Mouse (Mus musculus) monocyte, adult 2 months (primary cell): ENCODE results near the gene Lhfpl5.

ENCODE experiments used
- DNase-seq, 2 experiments: peaks; one replicate each; pipeline ENCODE4 v3.0.0; 2022; ENCODE audit warnings: low spot score in 2 of 2, low read depth in 1 of 2

The Lhfpl5 gene

DNA sequence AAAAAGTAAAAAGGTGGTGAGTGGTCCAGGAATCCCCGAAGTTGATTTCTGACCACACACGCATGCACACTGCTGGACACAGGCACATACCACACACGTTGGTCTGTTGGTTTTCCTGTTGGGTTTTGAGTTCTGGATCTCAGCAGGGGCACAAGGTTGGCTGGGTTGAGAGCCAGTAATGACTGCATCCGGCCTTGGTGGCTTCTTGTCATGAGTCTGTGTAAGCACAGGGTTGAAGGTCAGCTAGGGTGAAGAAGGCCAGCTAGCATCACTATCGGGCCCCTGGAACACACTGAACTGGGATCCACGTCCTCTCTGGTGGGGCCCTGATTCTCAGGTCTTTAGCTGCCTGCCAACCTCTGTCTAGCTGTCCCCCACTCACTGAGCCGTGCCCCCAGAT lies 2.9 kb upstream of the Lhfpl5 start:
- no peak for DNase-seq

DNA sequence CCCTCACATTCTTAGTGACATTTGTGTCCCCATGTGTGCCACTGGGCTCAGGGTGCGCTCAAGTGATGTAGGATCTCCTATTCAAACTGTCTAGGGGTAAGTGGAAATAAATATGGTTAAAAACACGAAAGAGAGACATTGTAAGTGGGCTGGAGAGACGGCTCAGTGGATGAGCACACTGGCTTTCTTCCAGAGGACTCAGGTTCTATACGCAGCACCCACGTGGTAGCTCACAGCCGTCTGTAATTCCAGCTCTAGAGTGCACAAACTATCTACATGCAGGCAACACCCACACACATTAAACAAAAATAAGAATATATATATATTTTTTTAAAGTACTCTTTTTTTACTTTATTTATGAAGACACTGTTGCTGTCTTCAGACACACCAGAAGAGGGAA lies 2.5 kb upstream of the Lhfpl5 start:
- DNase-seq, result no peak

DNA sequence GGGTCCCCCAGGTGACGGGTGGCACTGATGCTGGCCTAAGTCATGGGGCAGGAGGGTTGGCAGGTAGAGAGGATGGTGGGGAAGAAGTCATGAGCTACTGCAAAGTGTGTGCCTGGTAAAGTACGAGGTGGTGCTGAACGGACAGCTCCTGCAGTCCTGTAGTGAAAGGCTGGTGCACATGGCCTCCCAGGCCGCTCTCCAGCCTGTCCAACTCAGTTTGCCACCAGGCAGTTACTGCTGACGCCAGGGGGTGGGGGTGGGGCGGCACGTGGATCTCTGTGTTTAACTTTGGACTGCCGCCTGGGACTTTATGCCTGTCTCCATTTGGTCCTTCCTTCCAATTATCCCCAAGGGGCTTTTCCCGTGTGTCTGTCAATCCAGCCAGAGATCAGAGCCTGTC lies 5.0 kb downstream of the Lhfpl5 start:
- DNase-seq, result peak in 1 of 2 experiments; percentile 17

DNA sequence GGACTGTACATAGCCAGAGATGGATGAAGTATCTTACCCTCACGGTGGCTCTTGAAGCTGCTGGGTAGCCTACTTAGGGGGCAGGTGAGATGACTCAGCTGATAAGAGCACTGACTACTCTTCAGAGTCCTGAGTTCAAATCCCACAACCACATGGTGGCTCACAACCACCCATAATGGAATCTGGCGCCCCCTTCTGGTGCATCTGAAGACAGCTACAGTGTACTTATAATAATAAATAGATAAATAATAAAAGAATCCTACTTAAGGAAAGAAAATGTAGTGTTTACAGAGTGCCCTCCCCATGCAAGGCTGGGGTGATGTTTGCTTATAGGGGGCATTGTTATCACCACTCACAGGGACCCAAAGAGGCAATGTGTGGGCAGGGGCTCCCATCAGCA lies 5.6 kb downstream of the Lhfpl5 start:
- no peak for DNase-seq

DNA sequence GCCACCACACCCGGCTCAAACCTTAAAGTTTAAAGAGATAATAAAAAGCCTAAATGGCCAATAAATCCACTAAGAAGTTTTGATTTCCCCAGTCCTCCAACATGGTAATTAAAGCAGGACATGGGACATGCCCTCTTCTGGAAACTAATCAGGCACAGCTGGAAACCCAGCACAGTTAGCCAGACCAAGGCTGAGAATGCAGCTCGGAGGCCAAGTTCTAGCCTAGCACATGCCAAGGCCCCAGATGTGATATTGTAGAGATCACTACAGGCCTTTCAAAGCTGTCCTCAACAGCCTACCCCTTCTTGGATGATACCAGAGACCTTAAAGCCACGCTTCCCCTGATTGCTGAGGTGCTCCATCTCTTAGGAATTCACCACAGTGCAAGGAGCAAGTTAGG lies 11.1 kb downstream of the Lhfpl5 start:
- no peak for DNase-seq

DNA sequence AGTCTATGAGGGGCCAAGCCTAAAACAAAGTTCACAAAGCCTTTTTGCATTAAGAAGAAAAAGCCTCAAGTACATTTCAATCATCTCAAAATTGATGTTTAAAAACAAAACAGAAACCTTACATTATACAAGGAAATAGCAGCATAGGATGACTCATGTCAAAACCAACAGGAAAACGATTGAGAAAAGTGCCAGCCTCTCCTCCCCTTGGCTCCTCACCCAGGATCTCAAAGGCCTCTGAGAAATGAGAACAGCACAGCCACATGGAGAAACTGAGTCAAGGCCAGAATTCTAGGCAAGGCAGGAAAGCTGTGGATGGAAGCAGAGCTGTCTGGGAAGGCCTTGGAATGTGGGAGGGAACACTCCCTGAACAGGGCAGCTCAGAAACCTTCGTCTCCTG lies 13.2 kb downstream of the Lhfpl5 start:
- no peak for DNase-seq

DNA sequence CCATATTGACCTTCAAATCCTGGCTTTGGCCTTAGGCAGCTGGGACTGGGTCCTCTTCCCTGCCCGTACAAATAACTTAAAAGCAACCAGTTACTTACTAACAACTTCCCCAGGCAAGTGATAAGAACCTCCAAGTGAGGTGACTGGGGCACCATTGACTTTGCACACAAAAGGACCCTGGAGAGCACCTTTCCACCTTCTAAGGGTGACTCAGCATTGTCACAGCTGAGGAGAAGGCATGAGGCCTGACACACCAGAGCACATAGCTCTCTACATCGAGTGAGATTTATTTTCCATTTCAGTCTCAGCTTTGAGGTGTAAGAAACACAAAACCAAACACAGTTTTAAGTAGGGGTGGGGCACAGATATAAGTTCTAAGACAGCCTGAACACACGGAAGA lies 15.2 kb downstream of the Lhfpl5 start:
- no peak for DNase-seq

DNA sequence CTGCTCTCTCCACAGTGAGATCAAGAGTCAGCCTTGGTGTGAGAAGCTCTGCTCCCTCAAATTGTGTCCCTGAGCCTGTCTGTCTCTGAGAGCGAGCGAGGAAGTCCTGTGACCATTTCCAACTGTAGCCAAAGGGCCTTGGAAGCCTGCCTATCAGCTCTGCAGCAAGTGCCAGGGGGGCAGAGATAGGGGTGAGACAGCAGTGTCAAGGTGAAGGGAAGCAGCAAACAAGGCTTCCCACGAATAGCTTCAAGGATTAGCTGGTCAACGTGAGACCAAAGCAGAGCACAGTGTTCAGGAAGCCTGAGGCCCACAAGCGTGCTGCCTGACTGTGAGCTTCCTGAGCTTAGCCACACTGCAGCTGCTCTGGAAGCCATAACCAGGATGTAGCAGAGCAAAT lies 16.0 kb downstream of the Lhfpl5 start:
- DNase-seq, result no peak

DNA sequence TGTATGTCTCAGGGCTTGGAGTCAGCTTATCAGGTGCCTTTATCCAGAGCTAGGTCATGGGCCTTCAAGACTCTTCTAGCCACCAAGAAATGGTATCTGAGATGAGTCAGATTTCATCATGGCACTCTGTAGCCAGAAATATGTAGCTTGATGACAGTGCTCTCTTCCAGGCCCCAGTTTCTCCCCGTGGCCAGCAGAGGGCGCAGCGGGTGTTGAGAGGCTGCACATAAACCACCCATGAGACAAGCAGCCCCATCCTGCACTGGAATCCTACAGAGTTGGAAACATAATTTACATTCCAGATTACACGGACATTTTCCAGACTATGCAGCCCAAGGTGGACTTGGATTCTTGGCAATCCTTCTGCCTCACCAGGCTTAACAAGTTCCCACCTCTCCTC lies 17.6 kb downstream of the Lhfpl5 start:
- peak; percentile 41 to 58 for DNase-seq

DNA sequence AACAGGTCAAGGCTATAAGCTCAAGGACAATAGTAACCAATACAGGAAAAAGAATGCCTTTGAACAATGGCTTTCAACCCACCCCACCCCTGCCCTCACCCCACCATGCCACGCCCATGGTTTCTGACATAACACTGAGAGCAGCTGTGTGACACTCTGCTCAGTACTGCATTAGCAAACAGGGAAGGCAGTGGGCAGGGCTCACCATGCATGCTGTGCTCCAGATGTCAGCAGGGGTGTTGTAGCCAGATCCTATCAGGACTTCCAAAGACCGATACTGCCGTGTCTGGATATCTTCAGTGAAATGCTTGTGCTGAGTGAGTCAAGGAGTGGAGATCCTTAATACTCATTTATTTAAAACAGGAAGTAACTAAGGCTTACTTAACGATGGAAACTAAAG lies 18.5 kb downstream of the Lhfpl5 start:
- no peak for DNase-seq

DNA sequence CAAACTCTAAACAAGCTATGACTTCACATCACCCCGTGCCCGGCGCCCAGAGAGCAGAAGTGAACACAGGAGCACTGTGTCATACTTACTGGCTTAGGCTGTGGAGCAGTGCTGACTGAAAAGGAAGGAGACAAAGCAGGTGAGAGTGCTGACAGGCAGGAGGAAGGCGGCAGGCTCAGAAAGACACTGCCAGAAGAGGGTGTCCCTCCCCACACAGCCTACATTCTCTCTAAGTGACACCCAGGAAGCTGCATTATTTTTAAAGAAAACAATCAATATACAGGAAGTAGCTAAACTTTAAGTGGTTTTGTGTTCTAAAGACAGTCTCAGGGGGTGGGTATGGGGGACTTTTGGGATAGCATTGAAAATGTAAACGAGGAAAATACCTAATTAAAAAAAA lies 25.3 kb downstream of the Lhfpl5 start:
- no peak for DNase-seq

DNA sequence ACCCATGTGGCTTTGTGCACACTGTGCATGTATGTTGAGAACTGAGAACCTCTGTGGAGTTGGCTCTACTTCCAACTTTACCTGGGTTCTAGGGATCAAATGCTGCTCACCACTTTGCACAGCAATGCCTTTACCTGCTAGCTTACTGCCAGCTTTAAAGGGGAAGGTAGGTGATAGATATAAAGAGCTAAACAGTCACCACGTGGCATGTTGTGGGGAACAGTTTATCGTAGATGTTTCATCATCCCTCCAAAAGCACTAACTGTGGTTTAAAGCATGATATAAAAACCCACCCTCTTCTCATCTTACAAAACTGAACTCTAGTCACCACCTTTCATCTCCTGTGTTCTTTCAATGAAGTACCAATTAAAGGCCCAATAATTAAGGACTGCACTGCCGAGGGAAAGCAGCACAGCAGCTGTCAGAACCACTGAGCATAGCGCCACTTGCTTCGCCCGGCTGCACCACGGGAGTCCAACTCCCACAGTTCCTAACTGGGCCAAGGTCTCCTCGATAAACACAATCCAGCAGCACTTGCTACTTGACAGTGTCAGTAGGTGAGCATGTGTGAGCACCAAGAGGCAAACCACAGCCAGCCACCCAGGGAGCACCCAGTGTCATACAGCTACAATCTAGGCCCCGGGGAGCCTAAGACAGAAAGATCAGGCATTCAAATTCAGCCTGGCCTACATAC lies 26.3 kb downstream of the Lhfpl5 start:
- no peak for DNase-seq

DNA sequence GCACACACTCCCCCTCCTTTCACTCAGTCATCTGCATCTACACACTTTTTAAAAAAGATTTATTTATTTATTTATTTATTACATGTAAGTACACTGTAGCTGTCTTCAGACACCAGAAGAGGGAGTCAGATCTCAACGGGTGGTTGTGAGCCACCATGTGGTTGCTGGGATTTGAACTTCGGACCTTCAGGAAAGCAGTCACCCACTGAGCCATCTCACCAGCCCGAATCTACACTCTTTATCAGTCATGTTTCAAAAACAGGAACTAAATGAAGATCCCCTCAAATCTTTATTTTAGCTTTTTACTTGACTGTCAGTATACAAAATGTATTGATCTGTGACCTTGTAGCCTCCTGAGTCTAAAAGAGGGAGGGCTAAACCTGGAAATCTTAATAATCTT lies 34.1 kb downstream of the Lhfpl5 start:
- no peak for DNase-seq

DNA sequence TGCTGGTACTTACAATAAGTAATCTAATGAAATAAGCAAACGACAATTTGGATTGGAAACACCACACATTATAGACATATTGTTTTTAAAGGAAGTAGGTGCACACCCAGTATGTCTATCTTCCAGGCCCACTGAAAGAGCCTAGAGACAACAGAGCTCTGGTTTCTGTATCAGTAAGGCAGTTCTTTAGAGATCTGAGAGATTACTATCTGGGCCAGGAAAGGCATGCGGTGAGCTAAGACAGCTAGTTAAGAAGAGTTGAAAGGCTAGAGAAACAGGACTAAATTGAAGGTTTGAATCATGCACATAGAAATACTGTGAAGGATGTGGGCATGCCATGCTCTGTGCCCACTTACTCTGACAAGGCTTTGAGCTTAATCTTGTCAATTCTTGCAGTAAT lies 37.2 kb downstream of the Lhfpl5 start:
- no peak for DNase-seq

DNA sequence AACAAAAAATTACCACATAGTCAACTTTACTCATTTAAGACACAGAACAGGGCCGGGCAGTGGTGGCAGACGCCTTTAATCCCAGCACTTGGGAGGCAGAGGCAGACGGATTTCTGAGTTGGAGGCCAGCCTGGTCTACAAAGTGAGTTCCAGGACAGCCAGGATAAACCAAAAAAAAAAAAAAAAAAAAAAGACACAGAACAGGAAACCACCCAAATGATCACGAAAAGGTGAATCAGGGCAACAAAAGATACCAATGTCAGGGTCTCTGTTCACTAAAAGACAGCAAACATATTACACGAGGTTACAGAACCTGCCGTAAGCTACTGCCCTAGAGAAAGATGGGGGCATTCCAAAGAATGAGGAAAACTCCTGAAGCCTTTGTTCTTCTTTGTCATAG lies 37.7 kb downstream of the Lhfpl5 start:
- DNase-seq, result no peak

DNA sequence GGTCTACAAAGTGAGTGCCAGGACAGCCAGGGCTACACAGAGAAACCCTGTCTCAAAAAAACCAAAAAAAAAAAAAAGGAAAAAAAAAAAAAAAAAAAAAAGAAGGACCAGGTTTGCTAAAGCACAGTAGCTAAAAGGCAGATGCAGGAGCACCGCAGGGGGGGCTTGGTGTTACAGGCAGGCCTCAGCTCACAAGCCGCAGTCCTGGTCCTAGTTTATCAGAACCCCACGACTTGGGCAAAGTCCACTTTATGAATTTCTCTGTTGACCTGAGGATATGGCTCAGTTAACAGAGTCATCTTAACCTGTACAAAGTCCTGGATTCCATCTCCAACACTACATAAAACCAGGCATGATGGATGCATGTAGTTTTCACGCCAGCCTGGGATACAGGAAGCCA lies 39.9 kb downstream of the Lhfpl5 start:
- no peak for DNase-seq

DNA sequence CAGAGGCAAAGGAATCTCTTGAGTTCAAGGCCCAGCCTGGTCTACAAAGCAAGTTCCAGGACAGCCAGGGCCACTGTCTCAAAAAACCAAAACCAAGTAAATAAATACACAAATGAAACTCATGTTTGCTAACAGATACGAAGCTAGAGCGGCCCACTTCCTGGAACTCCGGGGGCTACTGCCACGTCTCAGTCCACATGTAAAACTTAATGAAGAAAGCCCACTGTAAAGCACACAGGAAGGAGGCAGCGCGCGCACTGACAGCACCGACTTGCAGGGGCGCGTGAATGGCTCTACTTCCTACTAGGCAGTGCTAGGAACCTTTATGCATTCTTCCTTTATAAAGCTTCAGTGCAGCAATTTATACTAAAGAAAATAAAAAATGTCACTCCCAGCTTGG lies 42.2 kb downstream of the Lhfpl5 start:
- no peak for DNase-seq

DNA sequence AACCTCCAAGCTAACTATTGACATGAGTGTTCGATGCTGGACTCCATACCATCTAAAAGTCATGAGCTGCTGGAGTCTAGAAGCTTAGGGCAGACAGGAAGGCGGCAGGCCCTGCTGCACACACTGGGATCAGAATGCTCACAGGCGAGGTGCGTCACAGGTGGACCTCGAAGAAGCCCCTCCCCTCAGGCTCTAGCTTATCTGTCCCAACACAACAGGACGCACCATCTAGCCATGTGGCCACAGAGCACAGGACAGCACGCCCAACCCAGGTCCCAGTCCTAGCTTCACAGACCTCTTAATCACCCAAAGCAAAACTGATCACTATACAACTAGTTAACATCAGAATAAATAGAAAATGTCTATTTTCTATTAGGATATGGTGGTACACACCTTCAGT lies 42.7 kb downstream of the Lhfpl5 start:
- no peak for DNase-seq

DNA sequence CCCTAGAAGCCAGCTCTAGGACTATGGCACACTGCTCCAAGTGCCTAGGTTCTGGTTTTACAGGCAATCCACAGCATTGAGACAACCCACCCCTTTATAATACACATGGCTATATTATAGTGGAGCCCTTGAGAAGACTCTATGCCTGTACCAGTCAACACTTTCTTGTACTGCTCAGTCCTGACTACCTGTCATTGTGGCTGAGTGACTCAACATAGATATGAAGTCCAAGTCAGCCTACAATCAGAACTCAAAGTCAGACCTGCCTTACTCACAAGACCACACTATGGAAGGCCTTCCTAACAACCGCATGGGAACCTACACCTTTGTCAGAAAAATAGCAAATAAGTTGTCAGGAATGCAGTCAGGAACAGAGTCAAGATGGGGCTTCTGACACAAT lies 43.3 kb downstream of the Lhfpl5 start:
- DNase-seq, result no peak

DNA sequence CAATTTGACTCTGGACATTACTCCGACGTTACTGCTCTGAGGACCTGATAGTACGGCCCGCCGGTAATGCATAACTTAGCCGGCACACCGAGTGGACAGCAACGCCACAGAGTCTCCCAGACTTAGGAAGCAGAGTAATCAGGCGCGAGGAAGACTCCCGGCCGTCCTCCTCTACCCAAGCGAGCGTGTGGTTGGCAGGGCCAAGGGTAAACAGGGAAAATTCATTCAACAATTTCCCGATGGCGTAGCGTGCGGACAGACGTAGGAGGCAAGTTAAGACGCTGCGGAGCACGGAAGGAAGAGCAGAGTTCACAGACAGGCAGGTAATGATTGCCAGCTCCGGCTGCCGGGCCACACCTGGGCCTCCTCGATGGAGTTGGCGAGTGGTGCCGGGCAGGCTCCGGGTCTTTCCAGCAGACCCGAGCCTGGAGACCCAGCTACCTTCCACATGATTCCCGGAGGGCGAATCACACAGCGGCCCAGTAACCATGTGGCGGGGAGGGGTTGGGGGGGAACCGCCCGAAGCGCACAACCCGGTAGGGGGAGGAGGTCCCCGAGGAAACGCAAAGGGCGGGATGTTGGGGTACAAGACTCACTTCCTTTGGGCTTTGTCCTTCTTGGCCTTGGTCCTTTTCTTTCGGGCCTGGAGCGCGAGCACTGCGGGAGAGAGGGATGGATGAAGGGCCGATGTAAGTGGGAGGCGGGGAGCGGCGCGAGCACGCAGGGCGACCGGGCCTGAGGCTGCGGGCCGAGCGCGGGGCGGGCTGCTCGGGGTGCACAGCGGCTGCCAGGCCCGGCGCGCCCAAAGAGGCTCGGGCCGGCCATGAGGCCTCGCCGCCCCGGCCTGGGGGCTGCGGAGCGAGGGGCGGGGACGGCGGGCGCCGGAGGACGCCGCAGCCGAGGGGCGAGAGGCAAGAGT lies 46.2 kb downstream of the Lhfpl5 start:
- peak in 1 of 2 experiments; percentile 6 for DNase-seq

DNA sequence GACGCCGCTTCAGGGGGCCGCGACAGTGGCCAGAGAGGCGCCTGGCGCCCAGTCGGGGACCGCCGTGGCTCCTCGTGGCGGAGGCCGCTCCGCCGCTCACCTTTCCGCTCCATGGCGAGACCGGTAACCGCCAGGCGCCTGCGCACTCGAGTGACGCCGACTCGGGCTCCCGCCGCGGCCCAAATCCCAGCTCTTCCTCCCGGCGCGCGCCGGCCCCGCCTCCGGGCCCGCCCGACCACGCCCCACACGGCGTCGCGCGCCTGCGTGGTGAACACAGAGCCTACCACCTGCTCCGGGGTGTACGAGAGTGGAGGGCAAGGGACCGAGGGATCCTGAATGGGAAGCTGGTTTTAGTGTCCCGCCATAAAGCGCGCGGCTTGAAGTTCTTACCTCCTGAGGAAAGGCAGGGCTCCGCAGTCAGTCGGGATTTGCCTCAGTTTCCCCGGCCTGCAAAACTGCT lies 46.9 kb downstream of the Lhfpl5 start, which contains the start of gene Srpk1:
Gene Srpk1 (minus strand): TSS at position 410 of the 460 bp plus-strand sequence.
- peak; percentile 28 to 57 for DNase-seq

DNA sequence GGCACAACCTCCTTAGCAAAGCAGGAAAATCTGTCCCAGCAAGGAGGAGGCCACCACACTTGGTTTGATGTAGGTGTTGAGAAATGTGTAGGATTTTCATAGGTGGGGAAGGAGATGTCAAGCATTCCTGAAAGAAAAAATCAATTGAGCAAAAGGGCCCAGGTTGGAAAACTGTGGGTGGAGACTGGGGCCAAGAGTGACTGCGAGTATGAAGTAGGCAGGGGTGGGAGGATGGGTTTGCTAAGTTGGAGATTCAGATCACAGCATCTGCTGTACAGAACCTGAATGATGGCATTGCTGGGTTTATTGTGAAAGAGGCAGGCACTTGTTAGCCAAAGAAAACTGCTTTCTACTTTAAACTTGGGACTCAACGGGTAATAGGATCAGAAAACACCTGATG lies 49.4 kb downstream of the Lhfpl5 start:
- no peak for DNase-seq
